Mouse (Mus musculus): Measurements from ENCODE around the gene Sned1. TPM values are rescaled to one million over a fixed set of nuclear protein-coding genes. Genes with fewer than 3 reads are reported as not detected.
A peak's percentile ranks its signal among the peaks of the same experiment; 100 is the strongest.
"Not testable (repeated sequence)": the region's sequence is repeated elsewhere in the genome, so short reads cannot be mapped to it uniquely, and the experiment has no call there.

Sned1 gene
- 0.57 and 0.78 TPM in 2 replicates for polyA plus RNA-seq (2015; fragmentation: Nextera tagmentation; extraction: Ambion mirVana)

GRCm38 (mm10) chr1:93235576-93236544 lies at the start of gene Sned1:
Gene Sned1 (plus strand): TSS chr1:93235841.
- no peak for DNase-seq (ENCODE audit: low spot score)

- no peak for DNase-seq (ENCODE audit: low spot score)
Measured at GRCm38 (mm10) chr1:93190726-93191305, 44.8 kb upstream of the Sned1 start.

- no peak for DNase-seq (ENCODE audit: low spot score)
Measured at GRCm38 (mm10) chr1:93194961-93195360, 40.7 kb upstream of the Sned1 start.

- not testable (repeated sequence) for DNase-seq (ENCODE audit: low spot score)
Measured at GRCm38 (mm10) chr1:93197454-93197853, 38.2 kb upstream of the Sned1 start.

- no peak for DNase-seq (ENCODE audit: low spot score)
Measured at GRCm38 (mm10) chr1:93197916-93198315, 37.7 kb upstream of the Sned1 start.

- no peak for DNase-seq (ENCODE audit: low spot score)
Measured at GRCm38 (mm10) chr1:93206277-93206970, 29.2 kb upstream of the Sned1 start.

- no peak for DNase-seq (ENCODE audit: low spot score)
Measured at GRCm38 (mm10) chr1:93207536-93208064, 28.0 kb upstream of the Sned1 start.

GRCm38 (mm10) chr1:93210213-93210641 lies 25.4 kb upstream of the Sned1 start:
- DNase-seq (ENCODE audit: low spot score): no peak

GRCm38 (mm10) chr1:93211019-93211418 lies 24.6 kb upstream of the Sned1 start:
- DNase-seq (ENCODE audit: low spot score): no peak

GRCm38 (mm10) chr1:93211549-93212220 lies 24.0 kb upstream of the Sned1 start:
- DNase-seq (ENCODE audit: low spot score): no peak

GRCm38 (mm10) chr1:93212441-93212840 lies 23.2 kb upstream of the Sned1 start:
- no peak for DNase-seq (ENCODE audit: low spot score)

GRCm38 (mm10) chr1:93214612-93215011 lies 21.0 kb upstream of the Sned1 start:
- no peak for DNase-seq (ENCODE audit: low spot score)

- no peak for DNase-seq (ENCODE audit: low spot score)
Measured at GRCm38 (mm10) chr1:93216839-93217497, 18.7 kb upstream of the Sned1 start.

GRCm38 (mm10) chr1:93217530-93217929 lies 18.1 kb upstream of the Sned1 start:
- DNase-seq (ENCODE audit: low spot score): no peak

GRCm38 (mm10) chr1:93220776-93221175 lies 14.9 kb upstream of the Sned1 start:
- DNase-seq (ENCODE audit: low spot score): no peak

- peak; percentile 35 for DNase-seq (ENCODE audit: low spot score)
Measured at GRCm38 (mm10) chr1:93223972-93224371, 11.7 kb upstream of the Sned1 start.

GRCm38 (mm10) chr1:93225226-93225625 lies 10.4 kb upstream of the Sned1 start:
- no peak for DNase-seq (ENCODE audit: low spot score)

- no peak for DNase-seq (ENCODE audit: low spot score)
Measured at GRCm38 (mm10) chr1:93225731-93226520, 9.7 kb upstream of the Sned1 start.

GRCm38 (mm10) chr1:93227303-93227975 lies 8.2 kb upstream of the Sned1 start:
- no peak for DNase-seq (ENCODE audit: low spot score)

Data from thymus, postnatal 0 days (tissue).